Mouse (Mus musculus) gastrocnemius, adult 18-20 months (tissue): ENCODE results near the gene Hcn2. TPM values are rescaled to one million over a fixed set of nuclear protein-coding genes. Genes with fewer than 3 reads are reported as not detected.
A peak's percentile ranks its signal among the peaks of the same experiment; 100 is the strongest.
"Not testable (repeated sequence)": the region's sequence is repeated elsewhere in the genome, so short reads cannot be mapped to it uniquely, and the experiment has no call there.

ENCODE experiments used
- DNase-seq: peaks from one replicate; pipeline ENCODE4 v3.0.0; 2021; ENCODE audit warnings: low spot score
- total RNA-seq, 2 experiments: library from RNA; stranded (reverse); gene quantifications; 2 replicates each; pipeline ENCODE4 v1.2.3; 2021

Hcn2 gene
- total RNA-seq, 2 experiments from 2014 or later: 0.47 to 0.66 TPM

- no peak for DNase-seq
Measured at GRCm38 (mm10) chr10:79743161-79743560, 26.7 kb downstream of the Hcn2 start.

GRCm38 (mm10) chr10:79743650-79744365 is 27.4 kb downstream of the Hcn2 start:
- DNase-seq: no peak

GRCm38 (mm10) chr10:79745411-79745810 is 29.0 kb downstream of the Hcn2 start:
- no peak for DNase-seq

GRCm38 (mm10) chr10:79745898-79746773 is 29.7 kb downstream of the Hcn2 start, which contains the start of gene Polrmt:
TSS of gene Polrmt (minus strand) at chr10:79746581.
- DNase-seq: peak; percentile 97

DNA sequence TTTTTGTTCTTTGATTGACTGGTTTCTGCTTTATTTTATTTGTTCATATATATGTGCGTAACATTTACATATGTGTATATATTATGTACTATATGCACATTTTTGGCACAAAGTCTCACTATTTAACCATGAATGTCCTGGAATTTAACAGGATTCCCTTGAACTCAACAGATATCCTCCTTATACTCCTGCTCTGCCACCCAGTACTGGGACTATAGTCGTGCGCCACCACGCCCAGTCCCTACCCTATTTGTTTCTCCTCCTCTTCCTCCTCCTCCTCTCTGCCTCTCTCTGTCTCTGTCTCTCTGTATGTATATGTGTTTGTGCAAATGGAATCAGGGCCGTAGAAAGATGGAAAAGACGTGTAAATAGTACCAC is 30.3 kb downstream of the Hcn2 start:
- DNase-seq: no peak

DNA sequence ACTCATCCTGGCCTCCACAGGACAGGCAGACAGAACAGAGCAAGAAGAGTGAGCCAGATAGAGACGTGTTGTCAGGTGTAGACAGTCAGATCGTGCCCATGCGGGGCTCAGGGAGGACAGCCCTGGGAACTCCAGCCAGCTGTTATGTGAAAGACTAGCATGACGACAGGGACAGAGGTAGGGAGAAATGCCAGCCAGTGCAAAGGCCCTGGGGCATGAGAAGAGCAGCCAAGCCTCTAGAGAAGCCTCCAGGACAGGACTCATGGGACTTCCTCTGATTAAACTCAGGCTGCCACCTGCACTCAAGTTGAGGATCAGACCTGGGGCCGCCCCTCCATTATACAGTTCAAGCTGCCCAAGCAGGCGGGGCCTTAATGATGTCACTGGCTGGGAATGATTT is 32.1 kb downstream of the Hcn2 start:
- no peak for DNase-seq

DNA sequence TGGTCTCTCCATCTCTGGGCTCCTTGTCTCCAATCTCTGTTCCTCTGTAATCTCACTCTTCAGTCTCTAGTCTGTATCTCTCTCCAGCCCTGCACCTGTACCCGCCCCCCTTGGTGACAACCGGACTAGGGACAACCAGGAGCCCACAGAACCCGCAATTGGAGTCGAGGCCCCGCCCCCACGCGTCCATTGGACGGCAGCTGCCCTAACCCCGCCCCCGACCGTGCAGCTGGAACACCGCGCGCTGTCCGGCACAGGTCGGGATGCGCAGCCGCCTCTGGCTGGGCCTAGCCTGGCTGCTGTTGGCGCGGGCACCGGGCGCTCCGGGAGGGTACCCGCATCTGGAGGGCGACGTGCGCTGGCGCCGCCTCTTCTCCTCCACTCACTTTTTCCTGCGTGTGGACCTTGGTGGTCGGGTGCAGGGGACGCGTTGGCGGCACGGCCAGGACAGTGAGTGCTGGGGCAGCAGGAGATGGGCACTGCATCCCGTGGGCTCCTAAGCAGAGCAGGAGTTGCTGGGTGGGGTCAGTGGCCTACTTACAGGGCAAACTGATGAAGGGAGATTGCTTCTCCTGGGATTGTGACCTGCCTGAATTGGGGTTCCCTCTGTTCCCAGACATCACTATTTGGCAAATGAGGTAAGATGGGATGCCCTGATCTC is 38.6 kb downstream of the Hcn2 start, which contains the start of gene Fgf22:
TSS of gene Fgf22 (plus strand) at position 221 of the 661 bp plus-strand sequence.
- DNase-seq: peak; percentile 64

GRCm38 (mm10) chr10:79755854-79756253 is 39.4 kb downstream of the Hcn2 start:
- DNase-seq: no peak

- DNase-seq: no peak
Measured at GRCm38 (mm10) chr10:79756660-79757059, 40.2 kb downstream of the Hcn2 start.

DNA sequence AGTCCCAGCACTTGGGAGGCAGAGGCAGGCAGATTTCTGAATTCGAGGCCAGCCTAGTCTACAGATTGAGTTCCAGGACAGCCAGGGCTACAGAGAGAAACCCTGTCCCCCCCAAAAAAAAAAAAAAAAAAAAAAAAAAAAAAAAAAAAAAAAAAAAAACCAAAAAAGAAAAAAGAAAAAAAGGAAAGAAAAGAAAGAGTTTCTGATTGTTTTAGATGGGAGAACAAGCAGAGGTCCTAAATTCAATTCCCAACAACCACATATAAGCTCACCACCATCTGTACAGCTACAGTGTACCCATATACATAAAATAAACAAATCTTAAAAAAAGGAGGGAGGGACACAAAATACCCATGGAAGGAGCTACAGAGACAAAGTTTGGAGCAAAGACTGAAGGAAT is 43.2 kb downstream of the Hcn2 start:
- not testable (repeated sequence) for DNase-seq

- DNase-seq: no peak
Measured at GRCm38 (mm10) chr10:79760603-79761143, 44.2 kb downstream of the Hcn2 start.

GRCm38 (mm10) chr10:79762875-79763274 is 46.4 kb downstream of the Hcn2 start:
- no peak for DNase-seq

DNA sequence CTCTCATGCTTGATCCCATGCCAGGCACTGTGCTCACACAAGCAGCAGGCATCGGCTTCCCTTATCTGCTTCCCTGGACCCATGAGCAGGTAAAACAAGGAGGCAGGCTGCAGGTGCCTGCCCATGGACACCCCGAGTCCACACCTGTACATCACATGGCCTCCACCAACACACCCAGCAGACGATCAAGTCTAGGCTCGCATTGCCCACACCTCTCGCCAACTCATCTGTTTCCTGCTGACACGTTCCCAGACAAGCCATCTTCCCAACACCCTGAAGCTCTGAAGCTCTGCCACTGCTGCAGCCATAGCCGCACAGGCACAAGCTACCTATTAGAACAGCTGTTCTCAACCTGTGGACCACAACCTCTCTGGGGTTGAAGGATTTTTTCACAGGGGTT is 47.8 kb downstream of the Hcn2 start:
- no peak for DNase-seq

DNA sequence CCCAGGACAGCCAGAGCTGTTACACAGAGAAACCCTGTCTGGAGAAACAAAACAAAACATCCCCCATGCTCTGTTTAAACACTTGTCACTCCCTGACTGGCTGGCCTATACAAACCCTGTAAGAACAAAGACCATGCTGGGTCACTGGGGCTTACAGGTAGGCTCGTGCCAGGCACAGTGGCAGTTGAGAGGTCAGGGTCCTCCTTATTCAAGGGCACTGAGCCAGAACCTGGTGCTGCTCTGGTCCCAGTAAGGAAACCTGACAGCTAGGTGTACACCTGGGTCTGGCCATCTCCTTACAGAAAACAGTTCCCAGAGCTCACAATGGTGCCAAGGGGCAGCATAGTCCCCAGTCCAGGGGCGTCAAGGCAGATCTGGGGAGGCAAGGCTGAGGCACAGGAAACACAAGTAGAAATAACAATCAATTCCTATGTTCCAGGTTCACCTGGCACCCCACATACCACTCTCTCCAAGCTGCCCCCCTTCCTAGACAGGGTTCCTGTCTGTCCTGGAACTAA is 48.9 kb downstream of the Hcn2 start:
- DNase-seq: no peak

- DNase-seq: no peak
Measured at GRCm38 (mm10) chr10:79766001-79766507, 49.6 kb downstream of the Hcn2 start.

DNA sequence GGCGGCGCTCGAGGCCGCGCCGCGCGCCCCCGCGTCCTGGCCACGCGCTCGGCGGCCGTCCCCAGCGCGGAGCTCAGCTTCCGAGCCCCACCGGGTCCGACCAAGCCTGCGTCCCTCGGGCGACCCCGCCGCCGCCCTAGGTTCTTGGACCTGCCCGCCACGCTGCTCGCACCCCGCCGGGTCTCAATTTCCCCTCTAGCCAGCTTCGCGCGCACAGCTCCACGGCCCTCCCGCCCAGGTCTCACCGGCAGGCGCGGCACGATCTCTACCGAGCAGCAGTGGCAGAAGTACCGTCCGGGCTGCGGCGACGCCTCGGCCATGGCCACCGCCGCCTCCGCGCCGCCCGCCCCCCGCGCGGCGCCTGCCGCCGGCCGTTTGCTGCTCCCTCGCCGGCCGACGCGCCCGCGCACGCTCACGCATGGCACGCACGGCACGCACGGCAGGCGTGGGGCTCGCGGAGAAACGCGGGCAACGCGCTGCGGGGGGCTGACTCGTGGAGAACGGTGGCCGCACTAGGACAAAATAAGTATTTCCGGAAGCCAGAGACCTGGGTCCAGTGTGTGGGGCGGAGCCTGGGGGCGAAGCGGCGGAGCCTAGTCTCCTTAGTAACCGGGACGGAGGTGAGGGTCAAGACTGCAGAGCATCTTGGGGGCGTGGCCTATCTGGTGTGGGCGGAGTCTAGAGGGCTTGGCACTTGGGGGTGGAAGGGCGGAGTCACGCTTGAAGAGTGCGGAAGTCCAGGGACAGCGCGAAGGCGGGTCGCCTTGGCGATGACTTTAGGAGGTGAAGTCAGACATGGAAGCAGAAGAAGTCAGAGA is 50.3 kb downstream of the Hcn2 start, which contains the start of gene Rnf126:
TSS of gene Rnf126 (minus strand) at position 445 of the 818 bp plus-strand sequence.
- peak; percentile 100 for DNase-seq

GRCm38 (mm10) chr10:79767372-79768244 is 51.2 kb downstream of the Hcn2 start:
- peak; percentile 91 for DNase-seq

DNA sequence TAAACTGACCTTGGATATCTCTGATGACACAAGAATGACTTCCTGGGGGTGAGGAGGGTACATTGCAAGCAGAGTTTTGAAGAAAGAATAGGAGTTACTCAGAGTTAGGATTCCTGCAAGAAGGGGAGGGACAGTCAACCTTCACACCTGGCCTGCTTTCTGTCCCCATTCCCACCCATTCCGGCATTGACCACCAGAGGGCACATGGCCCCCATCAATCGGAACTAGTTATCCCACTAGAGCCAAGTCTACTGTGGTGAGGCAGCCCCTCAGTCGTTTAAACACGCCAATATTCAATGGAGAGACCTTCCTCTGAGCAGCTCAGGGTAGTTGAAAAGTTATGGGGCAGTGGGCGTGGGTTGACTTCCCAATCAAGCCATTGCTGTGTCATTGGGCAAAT is 52.0 kb downstream of the Hcn2 start:
- DNase-seq: peak; percentile 73

DNA sequence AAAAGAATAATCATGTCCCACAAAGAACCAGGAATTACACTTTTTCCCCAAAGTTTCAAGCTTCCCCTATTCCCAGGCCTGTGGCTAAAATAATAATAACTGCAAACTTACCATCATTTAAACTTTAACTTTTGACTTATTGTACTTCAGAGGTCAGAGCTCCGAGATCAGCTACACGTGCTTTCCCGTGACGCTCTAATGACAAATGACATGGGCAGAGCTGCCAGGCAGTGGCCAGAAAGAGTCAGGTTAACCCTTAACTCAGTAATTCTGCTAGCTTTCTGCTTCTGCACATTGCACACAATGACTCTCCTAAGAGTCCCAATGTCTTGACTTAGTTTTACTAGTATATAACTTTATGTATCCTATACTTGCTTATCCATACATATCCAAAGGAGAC is 52.9 kb downstream of the Hcn2 start:
- DNase-seq: no peak
